Mouse (Mus musculus): ENCODE results near the gene Cdk10. TPM values are rescaled to one million over a fixed set of nuclear protein-coding genes. Genes with fewer than 3 reads are reported as not detected.

The Cdk10 gene
- polyA plus RNA-seq, 1 experiment = 71.7 TPM

GRCm38 (mm10) chr8:123267926-123268656, 43.4 kb downstream of the Cdk10 start:
- no peaks in the 10 kb centered on the region for H3K4me1 ChIP-seq (ENCODE audit: control insufficient read depth, insufficient read depth, low read length)
- no peak overlapping the region for H3K27ac ChIP-seq (ENCODE audit: control insufficient read depth, insufficient read depth, low read depth, low read length, poor library complexity)
- TF ChIP-seq CTCF (IDR thresholded peaks at IDR 0.05; ENCODE audit: control insufficient read depth, insufficient read depth, low read length) = no peak
- no peak for TF ChIP-seq POLR2A (IDR thresholded peaks at IDR 0.05; ENCODE audit: borderline replicate concordance, control insufficient read depth, low read depth, low read length)
- 92% methylated on average over 14 of the region's 14 CpGs for WGBS
- no peak overlapping the region for H3K4me3 ChIP-seq (replicated peaks; ENCODE audit: control insufficient read depth, low read depth, low read length)

GRCm38 (mm10) chr8:123271147-123271546, 46.5 kb downstream of the Cdk10 start:
- whole genome bisulfite sequencing = 83% methylated on average over 10 of the region's 10 CpGs
- Histone ChIP-seq H3K4me1 (ENCODE audit: control insufficient read depth, insufficient read depth, low read length) (no peaks in the 10 kb centered on the region), H3K4me3 (replicated peaks; ENCODE audit: control insufficient read depth, low read depth, low read length) (no peak overlapping the region), H3K27ac (ENCODE audit: control insufficient read depth, insufficient read depth, low read depth, low read length, poor library complexity) (no peak overlapping the region)
- TF ChIP-seq POLR2A (IDR thresholded peaks at IDR 0.05; ENCODE audit: borderline replicate concordance, control insufficient read depth, low read depth, low read length) (no peak), CTCF (IDR thresholded peaks at IDR 0.05; ENCODE audit: control insufficient read depth, insufficient read depth, low read length) (no peak)

- Histone ChIP-seq H3K4me1 (ENCODE audit: control insufficient read depth, insufficient read depth, low read length) (no peaks in the 10 kb centered on the region; the same call in 1 of the 2 replicates), H3K4me3 (replicated peaks; ENCODE audit: control insufficient read depth, low read depth, low read length) (no peak overlapping the region), H3K27ac (ENCODE audit: control insufficient read depth, insufficient read depth, low read depth, low read length, poor library complexity) (no peak overlapping the region)
- 85% methylated on average over 4 of the region's 4 CpGs for WGBS
- no peak for TF ChIP-seq POLR2A (IDR thresholded peaks at IDR 0.05; ENCODE audit: borderline replicate concordance, control insufficient read depth, low read depth, low read length)
- TF ChIP-seq CTCF (IDR thresholded peaks at IDR 0.05; ENCODE audit: control insufficient read depth, insufficient read depth, low read length) = no peak
Measured at GRCm38 (mm10) chr8:123271901-123272300, 47.3 kb downstream of the Cdk10 start.

GRCm38 (mm10) chr8:123274447-123274846, 49.8 kb downstream of the Cdk10 start:
- no peak overlapping the region for H3K4me3 ChIP-seq (replicated peaks; ENCODE audit: control insufficient read depth, low read depth, low read length)
- TF ChIP-seq CTCF (IDR thresholded peaks at IDR 0.05; ENCODE audit: control insufficient read depth, insufficient read depth, low read length) (no peak), POLR2A (IDR thresholded peaks at IDR 0.05; ENCODE audit: borderline replicate concordance, control insufficient read depth, low read depth, low read length) (no peak)
- peaks cover 5% of the 10 kb centered on the region for H3K4me1 ChIP-seq (ENCODE audit: control insufficient read depth, insufficient read depth, low read length)
- H3K27ac ChIP-seq (ENCODE audit: control insufficient read depth, insufficient read depth, low read depth, low read length, poor library complexity) = no peak overlapping the region
- WGBS = 88% methylated on average over 5 of the region's 5 CpGs

- H3K4me3 ChIP-seq (replicated peaks; ENCODE audit: control insufficient read depth, low read depth, low read length) = no peak overlapping the region
- peaks cover 5% of the 10 kb centered on the region for H3K4me1 ChIP-seq (ENCODE audit: control insufficient read depth, insufficient read depth, low read length)
- H3K27ac ChIP-seq (ENCODE audit: control insufficient read depth, insufficient read depth, low read depth, low read length, poor library complexity) = no peak overlapping the region
- WGBS = 95% methylated on average over 12 of the region's 12 CpGs
- no peak for TF ChIP-seq POLR2A (IDR thresholded peaks at IDR 0.05; ENCODE audit: borderline replicate concordance, control insufficient read depth, low read depth, low read length)
- no peak for TF ChIP-seq CTCF (IDR thresholded peaks at IDR 0.05; ENCODE audit: control insufficient read depth, insufficient read depth, low read length)
Measured at GRCm38 (mm10) chr8:123275096-123275495, 50.5 kb downstream of the Cdk10 start.

GRCm38 (mm10) chr8:123278445-123278844, 53.8 kb downstream of the Cdk10 start:
- WGBS = 69% methylated on average over 7 of the region's 7 CpGs
- Histone ChIP-seq H3K27ac (ENCODE audit: control insufficient read depth, insufficient read depth, low read depth, low read length, poor library complexity) (peak overlapping the region; percentile 75), H3K4me3 (replicated peaks; ENCODE audit: control insufficient read depth, low read depth, low read length) (peak overlapping the region; percentile 43), H3K4me1 (ENCODE audit: control insufficient read depth, insufficient read depth, low read length) (peaks cover 6% of the 10 kb centered on the region)
- TF ChIP-seq POLR2A (IDR thresholded peaks at IDR 0.05; ENCODE audit: borderline replicate concordance, control insufficient read depth, low read depth, low read length) = no peak
- no peak for TF ChIP-seq CTCF (IDR thresholded peaks at IDR 0.05; ENCODE audit: control insufficient read depth, insufficient read depth, low read length)

- Histone ChIP-seq H3K27ac (ENCODE audit: control insufficient read depth, insufficient read depth, low read depth, low read length, poor library complexity) (peak overlapping the region; percentile 53; the same call in 1 of the 2 replicates), H3K4me1 (ENCODE audit: control insufficient read depth, insufficient read depth, low read length) (peaks cover 6% of the 10 kb centered on the region), H3K4me3 (replicated peaks; ENCODE audit: control insufficient read depth, low read depth, low read length) (no peak overlapping the region)
- WGBS = 53% methylated on average over 4 of the region's 4 CpGs
- TF ChIP-seq CTCF (IDR thresholded peaks at IDR 0.05; ENCODE audit: control insufficient read depth, insufficient read depth, low read length) (no peak), POLR2A (IDR thresholded peaks at IDR 0.05; ENCODE audit: borderline replicate concordance, control insufficient read depth, low read depth, low read length) (no peak)
Measured at GRCm38 (mm10) chr8:123279828-123280227, 55.2 kb downstream of the Cdk10 start.

GRCm38 (mm10) chr8:123280302-123281094, 55.9 kb downstream of the Cdk10 start:
- peaks cover 7% of the 10 kb centered on the region for H3K4me1 ChIP-seq (ENCODE audit: control insufficient read depth, insufficient read depth, low read length)
- 51% methylated on average over 13 of the region's 13 CpGs for WGBS
- peak overlapping the region; percentile 90 for H3K27ac ChIP-seq (ENCODE audit: control insufficient read depth, insufficient read depth, low read depth, low read length, poor library complexity)
- peak overlapping the region; percentile 72 for H3K4me3 ChIP-seq (replicated peaks; ENCODE audit: control insufficient read depth, low read depth, low read length)
- TF ChIP-seq POLR2A (IDR thresholded peaks at IDR 0.05; ENCODE audit: borderline replicate concordance, control insufficient read depth, low read depth, low read length) = no peak

Other genes starting within 250 kb of the Cdk10 start
- gene Ankrd11, start 182.6 kb upstream of the Cdk10 start, polyA plus RNA-seq (2011; ENCODE audit: insufficient read depth, insufficient read length, low replicate concordance, missing spikeins) = 38.1 and 78.7 TPM in 2 replicates
- 66.1 and 74.6 TPM in 2 replicates for gene Spg7, start 161.9 kb upstream of the Cdk10 start, polyA plus RNA-seq (2011; ENCODE audit: insufficient read depth, insufficient read length, low replicate concordance, missing spikeins)
- 1,064 and 1,759 TPM in 2 replicates for gene Rpl13, start 122.5 kb upstream of the Cdk10 start, polyA plus RNA-seq (2011; ENCODE audit: insufficient read depth, insufficient read length, low replicate concordance, missing spikeins)
- gene Cpne7, start 107.5 kb upstream of the Cdk10 start, polyA plus RNA-seq (2011; ENCODE audit: insufficient read depth, insufficient read length, low replicate concordance, missing spikeins) = 0.40 and 1.5 TPM in 2 replicates
- gene Sult5a1, start 66.5 kb upstream of the Cdk10 start, polyA plus RNA-seq (2011; ENCODE audit: insufficient read depth, insufficient read length, low replicate concordance, missing spikeins) = 0.52 and 1.4 TPM in 2 replicates
- gene Dpep1, start 38.6 kb upstream of the Cdk10 start, polyA plus RNA-seq (2011; ENCODE audit: insufficient read depth, insufficient read length, low replicate concordance, missing spikeins) = 9.7 and 14.2 TPM in 2 replicates
- 62.6 and 88.7 TPM in 2 replicates for gene Chmp1a, start 12.1 kb upstream of the Cdk10 start, polyA plus RNA-seq (2011; ENCODE audit: insufficient read depth, insufficient read length, low replicate concordance, missing spikeins)
- 0.62 TPM in 1 of 2 replicates, not detected in the other for gene Spata33, start 12.0 kb upstream of the Cdk10 start, polyA plus RNA-seq (2011; ENCODE audit: insufficient read depth, insufficient read length, low replicate concordance, missing spikeins)
- gene Spata2l, start 11.4 kb downstream of the Cdk10 start, polyA plus RNA-seq (2011; ENCODE audit: insufficient read depth, insufficient read length, low replicate concordance, missing spikeins) = 2.8 TPM in 1 of 2 replicates, not detected in the other
- gene Zfp276, start 29.4 kb downstream of the Cdk10 start, polyA plus RNA-seq (2011; ENCODE audit: insufficient read depth, insufficient read length, low replicate concordance, missing spikeins) = 10.9 and 29.2 TPM in 2 replicates
- 12.4 and 30.1 TPM in 2 replicates for gene Vps9d1, start 29.5 kb downstream of the Cdk10 start, polyA plus RNA-seq (2011; ENCODE audit: insufficient read depth, insufficient read length, low replicate concordance, missing spikeins)
- gene Fanca, start 93.7 kb downstream of the Cdk10 start, polyA plus RNA-seq (2011; ENCODE audit: insufficient read depth, insufficient read length, low replicate concordance, missing spikeins) = 45.3 and 60.2 TPM in 2 replicates
- gene Spire2, start 107.9 kb downstream of the Cdk10 start, polyA plus RNA-seq (2011; ENCODE audit: insufficient read depth, insufficient read length, low replicate concordance, missing spikeins) = 1.5 TPM in 2 replicates
- 171 and 310 TPM in 2 replicates for gene Tcf25, start 148.9 kb downstream of the Cdk10 start, polyA plus RNA-seq (2011; ENCODE audit: insufficient read depth, insufficient read length, low replicate concordance, missing spikeins)
- 0.36 and 0.70 TPM in 2 replicates for gene Mc1r, start 182.3 kb downstream of the Cdk10 start, polyA plus RNA-seq (2011; ENCODE audit: insufficient read depth, insufficient read length, low replicate concordance, missing spikeins)
- 0.56 and 1.4 TPM in 2 replicates for gene Tubb3, start 186.6 kb downstream of the Cdk10 start, polyA plus RNA-seq (2011; ENCODE audit: insufficient read depth, insufficient read length, low replicate concordance, missing spikeins)
- gene Def8, start 198.7 kb downstream of the Cdk10 start, polyA plus RNA-seq (2011; ENCODE audit: insufficient read depth, insufficient read length, low replicate concordance, missing spikeins) = 10.3 and 16.7 TPM in 2 replicates